12 mouse cellular contexts compared by ENCODE assay signal in the genomic region with DNA sequence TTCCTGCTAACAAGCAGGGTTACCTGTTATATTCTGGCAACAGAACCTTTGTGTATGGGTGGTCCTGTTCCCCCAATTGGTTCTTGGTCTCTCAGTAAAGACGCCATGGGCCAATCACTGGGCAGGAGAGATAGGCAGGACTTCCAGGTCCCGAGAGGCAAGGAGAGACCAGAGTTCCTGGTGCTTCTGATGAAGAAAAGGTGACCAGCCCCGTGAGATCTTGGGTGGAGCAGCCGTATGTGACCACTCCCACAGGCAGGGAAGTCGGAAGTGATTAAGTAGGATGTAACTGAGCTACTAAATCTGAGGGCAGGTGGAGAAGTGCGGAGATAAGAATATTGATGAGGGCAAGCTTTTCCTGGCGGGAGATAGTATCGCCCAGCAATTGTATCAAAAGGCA. TPM values are rescaled to one million over a fixed set of nuclear protein-coding genes. Genes with fewer than 3 reads are reported as not detected.
"Had no signal": no experiment of that assay in that cellular context is flagged by ENCODE, and none has a peak within 500 bp of the region (broad histone marks: within the 10 kb centered on the region; RNA-seq: fewer than 3 reads in every experiment).

No protein-coding gene starts in this region.

- H3K9ac ChIP-seq: kidney, embryonic 15.5 days; lung, embryonic 14.5 days had no signal

- H3K9me3 ChIP-seq: kidney, embryonic 15.5 days; limb, embryonic 10.5 days; megakaryocyte, embryonic 14.5 days had no signal

- H3K27me3 ChIP-seq: kidney, embryonic 15.5 days; megakaryocyte, embryonic 14.5 days had no signal

- H3K4me1 ChIP-seq: kidney, embryonic 15.5 days; limb, embryonic 10.5 days had no signal

- H3K4me2 ChIP-seq: kidney, embryonic 15.5 days; liver, embryonic 11.5 days; lung, embryonic 14.5 days had no signal

- H3K4me3 ChIP-seq: kidney, embryonic 15.5 days; limb, embryonic 10.5 days; megakaryocyte, embryonic 14.5 days had no signal

- DNase-seq: kidney, adult 2 months; kidney, postnatal 14 days; lung, embryonic 14.5 days; lung, postnatal 14 days; right cerebral cortex, postnatal 14 days; thymus, postnatal 14 days had no signal

- H3K36me3 ChIP-seq: kidney, embryonic 15.5 days; limb, embryonic 10.5 days had no signal

- H3K27ac ChIP-seq: kidney, embryonic 15.5 days; limb, embryonic 10.5 days; macrophage had no signal

RNA-seq across cellular contexts. Expression of a gene that starts 25.4 kb away (rescaled TPM):
- total RNA-seq: left cerebral cortex, adult 18-20 months had no signal
